Mouse (Mus musculus) C2C12 (cell line): ENCODE data around the gene Ugt1a5. TPM values are rescaled to one million over a fixed set of nuclear protein-coding genes. Genes with fewer than 3 reads are reported as not detected.
"Not testable (repeated sequence)": the region's sequence is repeated elsewhere in the genome, so short reads cannot be mapped to it uniquely, and the experiment has no call there.

Experiments used
- H3K27me3 ChIP-seq: one replicate; pipeline ENCODE4 v1.6.1; 2011; ENCODE audit not compliant: control insufficient read depth, insufficient read depth, insufficient read length
- H3K36me3 ChIP-seq: one replicate; pipeline ENCODE4 v1.6.1; 2011; ENCODE audit not compliant: control insufficient read depth, insufficient read depth
- H3K4me3 ChIP-seq: one replicate; pipeline ENCODE4 v1.5.1; 2011; ENCODE audit warnings: mild to moderate bottlenecking, control low read depth; ENCODE audit not compliant: poor library complexity, insufficient read depth, severe bottlenecking
- H3K79me2 ChIP-seq: one replicate; pipeline ENCODE4 v1.6.1; 2011; ENCODE audit not compliant: control insufficient read depth, insufficient read depth
- H3K79me3 ChIP-seq: one replicate; pipeline ENCODE4 v1.6.1; 2011; ENCODE audit warnings: low read depth, control low read depth
- H3ac ChIP-seq: one replicate; pipeline ENCODE3; 2011; ENCODE audit warnings: low read depth; ENCODE audit not compliant: control insufficient read depth, insufficient read length
- CEBPB ChIP-seq: IDR thresholded peaks from one replicate; pipeline ENCODE4 v1.6.1; 2011; ENCODE audit warnings: low read depth, mild to moderate bottlenecking, control low read depth, moderate library complexity
- CTCF ChIP-seq: IDR thresholded peaks from one replicate; pipeline ENCODE4 v1.5.1; 2011; ENCODE audit not compliant: control insufficient read depth, insufficient read depth, insufficient read length
- FOSL1 ChIP-seq: IDR thresholded peaks from one replicate; pipeline ENCODE4 v1.8.0; 2011; ENCODE audit warnings: mild to moderate bottlenecking, low read length; ENCODE audit not compliant: poor library complexity, insufficient read depth, severe bottlenecking
- MAX ChIP-seq: IDR thresholded peaks from one replicate; pipeline ENCODE4 v1.6.1; 2011; ENCODE audit warnings: mild to moderate bottlenecking, control low read depth
- MYOD1 ChIP-seq: IDR thresholded peaks from one replicate; pipeline ENCODE4 v1.6.1; 2011; ENCODE audit warnings: low read depth; ENCODE audit not compliant: control insufficient read depth, insufficient read length
- MYOG ChIP-seq: IDR thresholded peaks from one replicate; pipeline ENCODE4 v1.6.1; 2011; ENCODE audit not compliant: control insufficient read depth, insufficient read length; ENCODE audit errors: extremely low read depth
- USF1 ChIP-seq: IDR thresholded peaks from one replicate; pipeline ENCODE4 v1.6.1; 2011; ENCODE audit warnings: low read depth, mild to moderate bottlenecking, control low read depth, moderate library complexity
- polyA plus RNA-seq: library from polyadenylated mRNA; unstranded; fragments of >200 nt; fragmentation: generic; extraction: Trizol; gene quantifications from one replicate; pipeline ENCODE4 v1.2.1, GENCODE M21; 2012; ENCODE audit warnings: missing spikeins

Ugt1a5 gene
- polyA plus RNA-seq, 1 experiment, result not detected

DNA sequence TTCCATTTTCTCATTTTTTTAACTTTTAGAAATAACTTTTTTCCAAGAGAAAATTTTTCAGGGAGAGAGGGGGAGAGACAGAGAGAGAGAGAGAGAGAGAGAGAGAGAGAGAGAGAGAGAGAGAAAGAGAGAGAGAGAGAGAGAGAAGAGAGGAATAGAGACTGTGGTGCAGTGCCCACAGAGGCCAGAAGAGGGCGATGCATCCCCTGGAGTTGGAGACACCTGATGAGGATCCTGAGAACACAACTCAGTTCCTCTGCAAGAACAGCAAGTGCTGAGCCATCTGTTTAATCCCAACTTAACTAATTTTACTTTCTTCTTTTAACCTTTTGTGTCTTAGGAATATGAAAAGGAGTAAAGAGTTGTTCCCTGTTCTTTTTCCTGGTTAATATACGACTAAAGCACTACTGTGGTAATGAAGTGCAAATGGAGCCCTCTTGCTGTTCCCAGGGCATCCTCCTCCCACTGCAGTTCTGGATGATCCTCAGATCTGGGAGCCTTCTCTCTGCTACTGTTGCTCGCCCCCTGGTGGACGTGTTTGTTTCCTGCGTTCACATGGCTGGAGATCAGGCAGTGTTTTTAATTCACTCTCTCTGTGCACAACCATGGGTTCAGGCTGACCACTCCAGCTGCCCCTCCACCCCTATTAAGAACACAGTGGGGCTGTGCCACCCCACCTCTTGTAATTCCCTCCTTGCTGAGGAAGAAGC lies 21.7 kb upstream of the Ugt1a5 start:
- H3K79me2 ChIP-seq, H3ac ChIP-seq, H3K4me3 ChIP-seq, H3K79me3 ChIP-seq, H3K36me3 ChIP-seq, H3K27me3 ChIP-seq: not testable (repeated sequence)
- peak; percentile 8 for TF ChIP-seq CTCF

DNA sequence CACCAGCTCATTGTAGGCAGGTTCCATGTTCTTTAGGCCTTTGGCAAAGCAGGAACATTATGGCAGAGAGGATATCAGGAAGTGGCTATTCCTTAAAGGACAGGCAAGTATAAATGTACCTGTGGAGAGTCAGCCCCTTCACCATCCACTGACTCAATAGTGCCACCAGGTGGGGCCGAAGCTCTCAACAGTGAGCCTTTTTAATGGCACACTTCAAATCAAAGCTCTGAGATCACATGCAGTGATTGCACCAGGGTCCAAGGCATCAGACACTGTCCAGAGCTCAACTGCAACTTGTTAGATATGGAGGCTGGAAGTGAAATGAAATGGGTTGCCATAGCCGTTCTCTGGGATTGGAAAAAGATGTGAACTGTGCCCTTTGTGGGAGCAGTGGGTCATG lies 20.5 kb upstream of the Ugt1a5 start:
- H3K79me2 ChIP-seq, H3K79me3 ChIP-seq: not testable (repeated sequence)

GRCm38 (mm10) chr1:88150133-88150532 lies 15.7 kb upstream of the Ugt1a5 start:
- not testable (repeated sequence) for H3ac ChIP-seq, H3K27me3 ChIP-seq, H3K4me3 ChIP-seq, H3K79me3 ChIP-seq, H3K36me3 ChIP-seq, H3K79me2 ChIP-seq
- peak; percentile 2 for TF ChIP-seq CTCF

More for the DNA sequence above, 20.5 kb upstream of the Ugt1a5 start:
- H3ac ChIP-seq, H3K4me3 ChIP-seq, H3K27me3 ChIP-seq, H3K36me3 ChIP-seq: not testable (repeated sequence)

- Histone ChIP-seq H3K36me3 (no peaks in the 10 kb centered on the region), H3K79me3 (no peaks in the 10 kb centered on the region), H3K4me3 (no peak overlapping the region), H3K27me3 (peaks cover 5% of the 10 kb centered on the region), H3ac (no peak overlapping the region), H3K79me2 (no peaks in the 10 kb centered on the region)
- TF ChIP-seq MAX (no peak), MYOG (no peak), CTCF (no peak), MYOD1 (no peak), USF1 (no peak), FOSL1 (no peak), CEBPB (no peak)
Observed at GRCm38 (mm10) chr1:88158430-88158829, 7.4 kb upstream of the Ugt1a5 start.

DNA sequence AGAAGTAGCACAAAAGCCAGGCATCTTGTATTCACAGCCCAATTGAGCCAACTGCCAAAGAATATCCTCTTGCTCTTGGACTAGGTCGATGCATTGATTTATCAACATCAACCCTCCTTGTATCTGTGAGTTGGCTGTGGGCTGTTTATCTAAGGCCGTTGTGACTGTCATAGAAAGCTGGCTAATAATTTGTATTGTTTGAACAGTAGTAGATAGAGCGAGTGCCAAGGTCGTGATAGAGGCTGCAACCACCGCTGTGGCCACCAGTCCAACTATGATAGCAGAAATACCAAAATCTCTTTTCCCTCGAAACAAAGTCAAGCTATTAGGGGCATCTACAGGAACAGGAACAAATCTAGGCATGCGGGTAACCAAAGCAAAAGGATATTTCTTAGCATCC lies 6.4 kb downstream of the Ugt1a5 start:
- not testable (repeated sequence) for H3K79me2 ChIP-seq, H3K4me3 ChIP-seq, H3K79me3 ChIP-seq, H3K27me3 ChIP-seq, H3K36me3 ChIP-seq, H3ac ChIP-seq

DNA sequence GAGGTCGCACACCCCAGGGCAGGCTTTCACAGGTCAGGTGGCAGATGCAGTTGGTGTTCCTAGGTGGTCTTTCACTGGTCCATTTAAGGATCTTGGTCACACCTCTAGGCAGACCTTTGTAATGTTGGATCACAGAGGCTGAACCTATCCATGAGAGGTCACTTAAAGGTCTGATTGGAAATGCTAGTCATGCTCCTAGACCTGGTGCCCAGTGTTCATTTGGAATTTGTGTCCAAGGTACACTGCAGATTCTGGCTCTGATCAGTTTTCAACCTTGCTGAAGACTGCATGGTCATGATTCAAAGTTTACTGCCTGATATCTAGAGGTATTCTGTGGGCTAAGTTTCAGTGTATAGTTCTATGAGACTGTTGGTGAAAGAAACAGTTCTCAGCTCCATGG lies 13.8 kb downstream of the Ugt1a5 start:
- Histone ChIP-seq H3K36me3 (no peaks in the 10 kb centered on the region), H3K79me3 (no peaks in the 10 kb centered on the region), H3K79me2 (no peaks in the 10 kb centered on the region), H3K4me3 (no peak overlapping the region), H3K27me3 (no peaks in the 10 kb centered on the region), H3ac (no peak overlapping the region)
- TF ChIP-seq MYOG (no peak), USF1 (no peak), CTCF (no peak), FOSL1 (no peak), CEBPB (no peak), MYOD1 (no peak), MAX (no peak)

- TF ChIP-seq MAX (no peak), MYOG (no peak), FOSL1 (no peak), CEBPB (no peak), MYOD1 (no peak), CTCF (no peak), USF1 (no peak)
- Histone ChIP-seq H3ac (no peak overlapping the region), H3K36me3 (no peaks in the 10 kb centered on the region), H3K4me3 (no peak overlapping the region), H3K27me3 (peaks cover 4% of the 10 kb centered on the region), H3K79me2 (no peaks in the 10 kb centered on the region), H3K79me3 (no peaks in the 10 kb centered on the region)
Observed at GRCm38 (mm10) chr1:88186325-88186935, 20.6 kb downstream of the Ugt1a5 start.
